Mouse (Mus musculus) megakaryocyte, embryonic 14.5 days (primary cell): ENCODE measurements at regions not wholly inside any gene's neighbourhood (a gene's known extent, or its start where the extent isn't known, plus 50 kb on each side); places are given as distances from the start of the nearest gene placed in this dataset.

ENCODE experiments used
- FLI1 ChIP-seq: IDR thresholded peaks from 2 replicates; pipeline ENCODE4 v1.6.1; 2012; ENCODE audit warnings: low read length, inconsistent platforms, mixed read lengths
- GATA1 ChIP-seq: IDR thresholded peaks from 3 replicates; pipeline ENCODE4 v1.6.1; 2012; ENCODE audit warnings: mixed read lengths, low read length, inconsistent platforms, borderline replicate concordance

- TF ChIP-seq GATA1 = no peak
- no peak for TF ChIP-seq FLI1
Observed at GRCm38 (mm10) chr13:107798144-107798543, 246.1 kb upstream of the Smim15 start.
